Mouse (Mus musculus): ENCODE results near the gene Lcn6.
"Not testable (repeated sequence)": the region's sequence is repeated elsewhere in the genome, so short reads cannot be mapped to it uniquely, and the experiment has no call there.

Gene Lcn6

GRCm38 (mm10) chr2:25676486-25676885 is at the start of gene Lcn6:
Gene Lcn6, plus strand, starts transcription at chr2:25676786.
- DNase-seq (ENCODE audit: low spot score in 2 of 2) = no peak

GRCm38 (mm10) chr2:25627811-25628210 is 48.8 kb upstream of the Lcn6 start, which contains the start of gene Fcna:
Gene Fcna, minus strand, starts transcription at chr2:25628030.
- no peak for DNase-seq (ENCODE audit: low spot score in 2 of 2)

- no peak for DNase-seq (ENCODE audit: low spot score in 2 of 2)
Measured at GRCm38 (mm10) chr2:25628738-25629137, 47.8 kb upstream of the Lcn6 start.

DNA sequence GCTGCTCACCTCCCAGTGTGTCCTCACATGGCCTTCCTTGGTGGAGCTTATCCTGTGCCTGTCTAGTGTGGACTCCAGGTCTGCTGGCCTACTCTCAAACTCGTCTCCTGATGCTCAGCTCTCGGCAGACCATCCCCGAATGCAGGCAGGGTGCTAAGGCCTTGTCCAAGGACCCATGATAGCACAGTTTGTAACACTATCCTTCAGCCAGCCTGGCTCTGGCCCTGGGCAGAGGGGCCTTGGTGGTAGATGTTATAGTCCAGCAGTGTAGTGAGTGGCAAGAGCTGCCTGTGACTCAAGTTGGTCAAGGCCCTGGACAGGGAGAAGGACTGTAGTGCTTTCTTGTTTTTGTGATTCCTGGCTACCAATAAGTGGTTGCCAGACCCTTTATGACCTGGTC is 43.0 kb upstream of the Lcn6 start:
- no peak for DNase-seq (ENCODE audit: low spot score in 2 of 2)

DNA sequence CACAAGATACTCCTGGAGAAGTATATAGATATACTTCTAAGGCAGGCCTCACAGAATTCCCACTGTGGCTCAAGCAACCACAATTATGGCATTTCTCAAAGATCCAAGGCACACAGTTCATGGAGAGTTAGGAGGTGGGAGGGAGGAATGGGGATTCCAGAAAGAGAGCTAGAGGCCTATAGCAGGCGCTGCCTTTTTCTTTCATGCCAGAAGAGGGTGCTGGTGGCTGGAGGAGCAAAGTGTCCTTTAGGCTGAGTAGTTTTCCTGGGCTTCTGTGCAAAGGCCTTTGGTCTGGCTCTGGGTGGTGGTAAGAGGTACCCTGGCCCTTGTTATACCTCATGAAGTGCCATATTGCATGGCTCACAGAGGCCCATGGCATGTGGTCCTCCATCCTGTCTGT is 42.5 kb upstream of the Lcn6 start:
- DNase-seq (ENCODE audit: low spot score in 2 of 2) = no peak

- peak in 1 of 2 experiments; percentile 43 for DNase-seq (ENCODE audit: low spot score in 2 of 2)
Measured at GRCm38 (mm10) chr2:25639890-25640289, 36.7 kb upstream of the Lcn6 start.

DNA sequence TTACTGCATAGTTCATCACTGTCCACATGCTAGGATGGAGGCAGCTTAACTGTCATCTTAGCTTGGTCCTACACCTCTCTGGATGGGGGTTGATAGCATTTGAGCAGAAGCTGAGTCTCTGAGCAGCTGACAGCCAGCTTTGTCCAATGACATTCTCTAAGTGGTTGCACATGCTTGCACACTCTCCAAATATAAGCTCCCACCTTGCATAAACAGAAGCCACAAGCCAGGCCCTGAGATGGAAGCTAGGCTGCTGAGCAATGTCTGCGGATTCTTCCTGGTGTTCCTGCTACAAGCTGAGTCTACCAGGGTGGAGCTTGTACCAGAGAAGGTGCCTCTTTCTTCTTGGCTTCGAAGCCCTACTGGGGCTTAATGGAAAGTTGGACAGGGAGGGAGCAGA is 23.7 kb upstream of the Lcn6 start, which contains the start of gene Lcn8:
Gene Lcn8 (plus strand): TSS at position 219 of the 400 bp plus-strand sequence.
- DNase-seq (ENCODE audit: low spot score in 2 of 2) = no peak

GRCm38 (mm10) chr2:25654502-25654901 is 22.1 kb upstream of the Lcn6 start:
- no peak for DNase-seq (ENCODE audit: low spot score in 2 of 2)

GRCm38 (mm10) chr2:25656691-25657090 is 19.9 kb upstream of the Lcn6 start:
- no peak for DNase-seq (ENCODE audit: low spot score in 2 of 2)

DNA sequence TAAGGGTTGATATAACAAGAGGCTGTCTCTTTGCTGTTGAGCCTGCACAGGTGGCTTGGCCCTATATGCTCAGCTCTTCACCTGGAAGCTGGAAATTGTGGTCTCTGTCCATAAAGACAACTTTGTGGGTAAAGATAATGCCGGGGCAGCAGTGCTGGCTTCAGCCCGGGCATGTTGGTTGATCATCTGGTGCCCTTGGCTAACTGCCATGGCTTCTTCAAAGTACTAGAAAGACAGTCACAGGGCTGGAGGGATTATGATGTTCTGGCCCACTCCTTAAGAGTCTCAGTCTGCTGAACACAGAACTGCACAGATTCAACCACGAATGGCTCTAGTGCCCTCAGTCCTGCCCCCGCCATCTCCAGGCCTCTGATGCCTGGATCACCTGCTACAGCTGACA is 19.3 kb upstream of the Lcn6 start:
- DNase-seq (ENCODE audit: low spot score in 2 of 2) = no peak

DNA sequence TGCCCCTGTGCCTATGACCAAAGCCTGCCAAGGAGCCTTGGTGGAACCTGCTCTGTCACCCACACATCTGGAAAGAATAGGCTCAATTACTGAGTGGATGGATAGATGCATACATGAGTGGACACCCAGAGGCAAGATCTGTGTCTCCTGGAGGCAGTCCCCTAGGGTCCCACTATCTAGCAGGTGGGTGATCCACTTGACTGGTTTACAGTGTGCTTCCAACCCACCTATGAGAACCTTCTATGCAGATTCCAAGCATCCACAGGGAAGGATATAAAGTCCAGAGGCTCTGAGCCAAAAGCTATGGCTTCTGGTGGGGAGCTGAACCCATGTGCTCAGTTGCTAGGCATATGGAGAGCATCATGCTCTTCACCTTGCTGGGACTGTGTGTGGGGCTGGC is 18.9 kb upstream of the Lcn6 start, which contains the start of gene Lcn5:
Gene Lcn5 (plus strand): TSS at position 301 of the 400 bp plus-strand sequence.
- DNase-seq (ENCODE audit: low spot score in 2 of 2) = no peak

- DNase-seq (ENCODE audit: low spot score in 2 of 2) = no peak
Measured at GRCm38 (mm10) chr2:25660279-25660678, 16.3 kb upstream of the Lcn6 start.

GRCm38 (mm10) chr2:25661245-25661970 is 15.2 kb upstream of the Lcn6 start:
- no peak for DNase-seq (ENCODE audit: low spot score in 2 of 2)

DNA sequence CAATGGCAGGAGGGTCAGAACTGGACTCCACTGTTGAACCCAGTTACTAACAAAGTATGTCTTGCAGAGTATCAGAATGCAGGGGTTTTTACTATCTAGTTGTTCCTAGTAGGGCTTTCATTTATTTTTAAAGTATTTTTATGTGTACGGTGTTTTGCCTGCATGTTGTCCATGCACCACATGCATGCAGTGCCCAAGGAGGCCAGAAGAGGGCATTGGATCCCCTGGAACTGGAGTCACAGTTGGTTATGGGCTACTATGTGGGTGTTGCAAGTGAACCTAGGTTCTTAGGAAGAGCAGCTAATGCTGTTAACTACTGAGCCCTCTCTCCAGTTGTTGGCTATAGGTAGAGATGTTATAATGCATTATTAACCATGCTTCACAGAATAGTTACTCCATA is 13.1 kb upstream of the Lcn6 start:
- peak in 1 of 2 experiments; percentile 43 for DNase-seq (ENCODE audit: low spot score in 2 of 2)

DNA sequence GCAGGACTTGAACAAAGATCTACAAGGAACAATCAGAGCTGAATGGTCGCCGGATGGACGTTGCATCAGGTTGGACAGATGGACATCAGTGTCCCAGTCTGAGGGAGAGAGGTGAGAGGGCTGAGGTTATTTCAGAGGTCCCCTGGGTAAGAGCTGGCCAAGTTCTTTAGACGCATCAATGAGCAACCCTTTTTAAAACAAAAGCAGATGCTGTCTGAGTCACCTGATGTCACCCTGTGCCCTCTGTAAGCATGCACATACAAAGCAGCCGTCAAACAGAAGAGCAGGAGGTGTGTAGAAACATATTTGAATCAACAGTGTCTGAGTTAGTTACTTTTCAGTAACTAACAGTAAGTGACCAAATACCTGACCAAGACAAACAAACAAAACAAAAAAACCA is 12.5 kb upstream of the Lcn6 start:
- DNase-seq (ENCODE audit: low spot score in 2 of 2) = no peak

GRCm38 (mm10) chr2:25666516-25666915 is 10.1 kb upstream of the Lcn6 start:
- DNase-seq (ENCODE audit: low spot score in 2 of 2) = no peak

GRCm38 (mm10) chr2:25679559-25679958 is 3.0 kb downstream of the Lcn6 start:
- DNase-seq (ENCODE audit: low spot score in 2 of 2) = no peak

DNA sequence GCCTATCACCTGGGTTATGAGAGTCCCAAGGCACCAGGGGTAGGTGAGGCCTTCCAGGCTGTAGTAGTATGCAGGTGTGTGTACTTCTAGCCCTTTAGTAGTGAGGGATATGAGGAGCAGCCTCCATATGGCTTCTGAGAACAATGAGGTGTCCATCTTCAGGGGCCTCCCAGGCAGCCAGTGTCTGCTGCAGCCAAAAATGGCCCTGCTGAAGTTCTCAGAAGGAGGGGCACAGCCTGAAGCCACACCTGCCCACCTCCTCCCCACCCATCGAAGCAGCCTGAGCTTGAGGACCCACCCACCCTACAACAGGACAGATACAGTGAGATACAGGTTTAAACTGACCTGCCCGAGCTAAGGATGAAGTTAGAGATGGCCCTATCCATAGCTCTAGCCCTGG is 5.8 kb downstream of the Lcn6 start, which contains the start of gene Lcn10:
Gene Lcn10 (plus strand): TSS at position 301 of the 400 bp plus-strand sequence.
- DNase-seq (ENCODE audit: low spot score in 2 of 2) = no peak

DNA sequence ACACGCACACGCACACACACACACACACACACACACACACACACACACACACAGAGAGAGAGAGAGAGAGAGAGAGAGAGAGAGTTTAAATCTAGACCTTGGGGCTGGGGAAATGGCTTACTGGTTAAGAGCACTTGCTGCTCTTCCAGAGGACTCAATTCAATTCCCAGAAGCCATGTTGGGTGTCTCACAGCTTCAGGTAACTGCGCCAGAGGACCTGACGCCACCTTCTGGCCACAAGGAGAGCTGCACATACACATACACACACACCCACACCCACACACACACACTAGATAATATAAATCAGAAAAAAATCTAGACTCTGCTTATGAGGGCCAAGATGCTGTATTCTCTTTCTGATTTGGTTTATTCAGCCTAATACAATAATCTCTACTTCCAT is 10.4 kb downstream of the Lcn6 start:
- DNase-seq (ENCODE audit: low spot score in 2 of 2) = no peak

DNA sequence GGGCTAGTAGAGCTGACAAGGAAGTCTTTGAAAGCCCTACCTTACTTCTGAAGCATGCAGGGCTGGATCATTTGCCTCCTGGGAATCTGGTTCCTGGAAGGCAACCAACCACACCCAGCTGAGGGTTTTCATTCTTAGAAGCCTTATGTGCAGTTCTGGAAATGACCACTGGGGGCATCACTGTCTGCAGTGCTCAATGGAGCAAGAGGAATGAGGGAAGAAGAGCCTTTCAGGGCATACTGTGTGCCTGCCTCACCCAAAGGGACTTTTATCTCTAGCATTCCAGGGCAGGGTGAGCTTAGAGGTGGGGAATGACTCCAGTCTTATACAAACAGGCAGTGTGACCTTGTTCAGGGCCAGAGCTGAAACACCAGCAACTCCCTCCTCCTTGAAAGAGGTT is 18.0 kb downstream of the Lcn6 start:
- DNase-seq (ENCODE audit: low spot score in 2 of 2) = peak in 1 of 2 experiments; percentile 31

DNA sequence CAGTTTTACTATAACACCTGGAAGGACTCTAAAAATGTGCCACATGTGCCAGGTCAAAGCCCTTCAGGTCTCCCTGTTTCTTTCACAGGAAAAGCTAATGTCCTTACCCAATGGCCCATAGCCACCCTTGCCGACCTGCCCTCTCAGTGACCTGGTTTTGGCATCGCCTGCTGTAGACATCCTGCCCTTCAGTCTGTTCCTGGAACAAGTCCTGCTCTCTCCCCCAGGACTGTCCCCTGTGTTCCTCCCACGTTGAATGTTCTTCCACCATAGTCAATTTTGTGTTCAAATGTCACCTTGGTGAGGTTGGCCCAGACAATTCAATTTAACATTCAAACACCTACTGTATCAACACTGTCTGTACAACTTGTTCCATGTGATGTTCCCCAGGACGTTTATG is 20.4 kb downstream of the Lcn6 start:
- no peak for DNase-seq (ENCODE audit: low spot score in 2 of 2)

DNA sequence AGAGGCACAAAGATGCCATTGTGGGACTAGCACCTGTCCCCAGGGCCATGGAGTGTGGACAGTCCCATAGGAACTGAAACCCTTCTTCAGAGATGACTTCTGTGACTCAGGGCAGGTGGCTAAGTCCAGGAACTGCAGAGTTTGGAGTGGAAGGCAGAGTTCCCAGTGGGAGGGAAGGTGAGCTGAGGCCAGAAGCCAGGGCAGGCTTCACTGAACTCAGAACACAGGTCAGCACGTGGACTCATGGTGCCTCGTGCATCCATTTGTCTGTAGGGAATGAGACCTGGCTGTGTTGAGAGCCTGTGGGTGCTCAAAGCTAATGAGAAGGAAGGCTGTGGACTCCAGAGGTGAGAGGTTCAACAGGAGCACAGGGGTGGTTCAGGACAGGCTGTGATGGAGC is 22.1 kb downstream of the Lcn6 start:
- DNase-seq (ENCODE audit: low spot score in 2 of 2) = no peak

DNA sequence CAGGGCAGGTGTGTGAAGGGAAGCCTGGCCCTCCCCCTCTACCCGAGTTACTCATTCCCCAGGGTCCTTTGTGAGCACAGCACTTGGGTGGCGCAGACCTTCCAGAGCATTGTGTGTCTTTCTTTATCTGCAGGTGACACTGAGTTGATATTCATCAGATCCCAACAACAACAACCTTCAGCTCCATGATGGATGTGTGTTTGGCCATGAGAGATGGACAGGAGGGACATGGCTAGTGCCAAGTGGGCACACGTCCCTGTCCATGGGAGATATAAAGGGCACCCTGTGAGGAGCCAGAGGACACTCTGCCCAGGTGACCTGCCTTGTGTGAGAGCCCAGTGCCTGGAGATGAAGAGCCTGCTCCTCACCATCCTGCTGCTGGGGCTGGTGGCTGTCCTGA is 23.2 kb downstream of the Lcn6 start, which contains the start of gene Obp2a:
Gene Obp2a (plus strand): TSS at position 301 of the 400 bp plus-strand sequence.
- not testable (repeated sequence) for DNase-seq (ENCODE audit: low spot score in 2 of 2)

DNA sequence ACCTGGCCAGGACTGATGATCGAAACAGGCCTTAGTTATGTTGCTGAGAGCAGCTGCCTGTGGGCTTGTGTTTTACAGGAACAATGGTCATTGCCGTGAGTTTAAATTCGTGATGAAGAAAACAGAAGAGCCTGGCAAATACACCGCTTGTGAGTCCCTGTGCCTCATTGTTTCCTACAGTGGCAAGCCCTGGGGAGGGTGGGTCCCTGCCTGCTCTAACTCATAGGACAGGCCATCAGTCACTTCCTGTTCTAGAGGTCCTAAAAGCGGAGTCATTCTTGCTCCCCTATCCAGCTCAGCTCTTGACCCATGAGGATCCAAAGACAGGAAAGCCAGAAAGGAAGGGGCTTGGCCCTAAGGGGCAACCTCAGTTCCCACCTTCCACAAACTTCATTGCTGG is 24.4 kb downstream of the Lcn6 start:
- no peak for DNase-seq (ENCODE audit: low spot score in 2 of 2)

Measured in frontal cortex, postnatal 14 days (tissue).